Mouse (Mus musculus) heart, embryonic 11.5 days (tissue): ENCODE data around the gene Ovch2. TPM values are rescaled to one million over a fixed set of nuclear protein-coding genes. Genes with fewer than 3 reads are reported as not detected.
"Not testable (repeated sequence)": the region's sequence is repeated elsewhere in the genome, so short reads cannot be mapped to it uniquely, and the experiment has no call there.

Experiments
- ATAC-seq: fragments of 200-750 bp; cut with Nextera tagmentation; replicated peaks from 2 replicates; pipeline ENCODE4 v1.8.0; 2017; ENCODE audit warnings: moderate library complexity; ENCODE audit not compliant: insufficient number of reproducible peaks, low FRiP score, low TSS enrichment
- H3K27ac ChIP-seq: fragments of 300-500 bp; sonication (generic); 2 replicates; pipeline ENCODE4 v1.5.1; 2014; ENCODE audit warnings: mild to moderate bottlenecking, low read depth, low read length
- H3K27me3 ChIP-seq: fragments of 300-500 bp; sonication (generic); 2 replicates; pipeline ENCODE4 v1.6.1; 2014; ENCODE audit warnings: mild to moderate bottlenecking, low read length, mixed read lengths; ENCODE audit not compliant: control insufficient read depth, insufficient read depth
- H3K36me3 ChIP-seq: fragments of 300-500 bp; sonication (generic); 2 replicates; pipeline ENCODE4 v1.6.1; 2014; ENCODE audit warnings: mild to moderate bottlenecking, low read length, moderate library complexity, mixed read lengths; ENCODE audit not compliant: control insufficient read depth, insufficient read depth
- H3K4me1 ChIP-seq: fragments of 300-500 bp; sonication (generic); 2 replicates; pipeline ENCODE4 v1.6.1; 2014; ENCODE audit warnings: low read length; ENCODE audit not compliant: control insufficient read depth, insufficient read depth
- H3K4me2 ChIP-seq: fragments of 300-500 bp; sonication (generic); 2 replicates; pipeline ENCODE4 v1.6.1; 2014; ENCODE audit warnings: mild to moderate bottlenecking, moderate library complexity
- H3K4me3 ChIP-seq: fragments of 300-500 bp; sonication (generic); 2 replicates; pipeline ENCODE4 v1.5.1; 2014; ENCODE audit warnings: low read depth, low read length
- H3K9ac ChIP-seq: fragments of 300-500 bp; sonication (generic); 2 replicates; pipeline ENCODE4 v1.6.1; 2014; ENCODE audit warnings: mild to moderate bottlenecking, low read depth, low read length, moderate library complexity
- H3K9me3 ChIP-seq: fragments of 300-500 bp; sonication (generic); replicated peaks from 2 replicates; pipeline ENCODE4 v1.6.1; 2016; ENCODE audit warnings: low read length; ENCODE audit not compliant: control insufficient read depth
- WGBS: fragments of 180-500 bp; shearing (Covaris S2); extraction: QIAGEN DNeasy Blood & Tissue Kit; methylation state at CpG from one replicate; pipeline ENCODE4 v1.1.7; 2014; ENCODE audit not compliant: insufficient replicate concordance; 5-methylcytosine and 5-hydroxymethylcytosine counted together
- polyA plus RNA-seq: library from polyadenylated mRNA; unstranded; fragments of >200 nt; fragmentation: Nextera tagmentation; extraction: Ambion mirVana; gene quantifications from 2 replicates; pipeline ENCODE4 v1.2.1, GENCODE M21; 2014

The Ovch2 gene
- polyA plus RNA-seq, result not detected in 2 replicates

- H3K9ac ChIP-seq, result no peak within 1 kb of the TSS
- no peak for ATAC-seq
- H3K27ac ChIP-seq, result no peak within 1 kb of the TSS
- no peak within 1 kb of the TSS for H3K4me2 ChIP-seq
- no peaks in the 10 kb centered on the region for H3K9me3 ChIP-seq
- no peaks in the 10 kb centered on the region for H3K4me1 ChIP-seq
- WGBS, result 76% methylated on average over 2 of the region's 2 CpGs
- H3K4me3 ChIP-seq, result no peak within 1 kb of the TSS
- H3K27me3 ChIP-seq, result no peaks in the 10 kb centered on the region
- no peaks in the 10 kb centered on the region for H3K36me3 ChIP-seq
These were observed at the start of gene Ovch2 for GRCm38 (mm10) chr7:107801108-107801507. Ovch2 (minus strand) TSS chr7:107801208.

GRCm38 (mm10) chr7:107847390-107847789 lies 46.4 kb upstream of the Ovch2 start, which contains the start of gene Olfr470:
Olfr470 (minus strand) TSS chr7:107847490.
- not testable (repeated sequence) for H3K4me1 ChIP-seq, H3K9me3 ChIP-seq, ATAC-seq, H3K27ac ChIP-seq, H3K36me3 ChIP-seq, H3K4me3 ChIP-seq, H3K27me3 ChIP-seq, H3K4me2 ChIP-seq, H3K9ac ChIP-seq
- WGBS, result 68% methylated on average over 1 of the region's 1 CpGs

GRCm38 (mm10) chr7:107841719-107842118 lies 40.7 kb upstream of the Ovch2 start:
- H3K4me3 ChIP-seq, result no peak overlapping the region
- no peak overlapping the region for H3K27ac ChIP-seq
- 63% methylated on average over 1 of the region's 1 CpGs for WGBS
- no peaks in the 10 kb centered on the region for H3K27me3 ChIP-seq
- H3K4me2 ChIP-seq, result no peak overlapping the region
- H3K4me1 ChIP-seq, result no peaks in the 10 kb centered on the region
- no peaks in the 10 kb centered on the region for H3K9me3 ChIP-seq
- H3K9ac ChIP-seq, result no peak overlapping the region
- ATAC-seq, result no peak
- no peaks in the 10 kb centered on the region for H3K36me3 ChIP-seq

- not testable (repeated sequence) for H3K27ac ChIP-seq, H3K9me3 ChIP-seq, ATAC-seq, H3K9ac ChIP-seq, H3K4me1 ChIP-seq, H3K36me3 ChIP-seq, H3K27me3 ChIP-seq, H3K4me3 ChIP-seq, H3K4me2 ChIP-seq
These were observed 24.4 kb upstream of the Ovch2 start, which contains the start of gene Olfr469 for GRCm38 (mm10) chr7:107825441-107825840. Olfr469 (minus strand) TSS chr7:107825541.

- not testable (repeated sequence) for H3K9ac ChIP-seq, H3K36me3 ChIP-seq, H3K9me3 ChIP-seq, H3K4me2 ChIP-seq, H3K27me3 ChIP-seq, H3K27ac ChIP-seq, H3K4me3 ChIP-seq, ATAC-seq, H3K4me1 ChIP-seq
- WGBS, result 68% methylated on average over 2 of the region's 2 CpGs
These were observed 22.9 kb upstream of the Ovch2 start for GRCm38 (mm10) chr7:107823867-107824266.

GRCm38 (mm10) chr7:107819442-107819841 lies 18.4 kb upstream of the Ovch2 start:
- Histone ChIP-seq H3K27ac (no peak overlapping the region), H3K36me3 (no peaks in the 10 kb centered on the region)

GRCm38 (mm10) chr7:107811963-107812362 lies 11.0 kb upstream of the Ovch2 start, which contains the start of gene Olfr467:
Olfr467 (plus strand) TSS chr7:107812263.
- ATAC-seq, result no peak
- Histone ChIP-seq H3K9ac (no peak within 1 kb of the TSS), H3K9me3 (no peaks in the 10 kb centered on the region), H3K4me1 (no peaks in the 10 kb centered on the region), H3K27ac (no peak within 1 kb of the TSS), H3K4me2 (no peak within 1 kb of the TSS), H3K36me3 (no peaks in the 10 kb centered on the region), H3K4me3 (no peak within 1 kb of the TSS), H3K27me3 (no peaks in the 10 kb centered on the region)

More at GRCm38 (mm10) chr7:107819442-107819841, 18.4 kb upstream of the Ovch2 start:
- Histone ChIP-seq H3K9ac (no peak overlapping the region), H3K4me3 (no peak overlapping the region), H3K4me1 (no peaks in the 10 kb centered on the region), H3K27me3 (no peaks in the 10 kb centered on the region), H3K4me2 (no peak overlapping the region), H3K9me3 (no peaks in the 10 kb centered on the region)
- no peak for ATAC-seq

- H3K4me3 ChIP-seq, result no peak overlapping the region
- no peaks in the 10 kb centered on the region for H3K36me3 ChIP-seq
- H3K9ac ChIP-seq, result no peak overlapping the region
- H3K4me1 ChIP-seq, result no peaks in the 10 kb centered on the region
- ATAC-seq, result no peak
- no peaks in the 10 kb centered on the region for H3K27me3 ChIP-seq
- no peak overlapping the region for H3K4me2 ChIP-seq
- H3K9me3 ChIP-seq, result no peaks in the 10 kb centered on the region
- WGBS, result 74% methylated on average over 3 of the region's 3 CpGs
- H3K27ac ChIP-seq, result no peak overlapping the region
These were observed 1.1 kb upstream of the Ovch2 start for GRCm38 (mm10) chr7:107802138-107802537.

GRCm38 (mm10) chr7:107796500-107796899 lies 4.5 kb downstream of the Ovch2 start:
- H3K4me2 ChIP-seq, result no peak overlapping the region
- no peak overlapping the region for H3K27ac ChIP-seq
- ATAC-seq, result no peak
- H3K9me3 ChIP-seq, result no peaks in the 10 kb centered on the region
- WGBS, result 81% methylated on average over 2 of the region's 2 CpGs
- H3K27me3 ChIP-seq, result no peaks in the 10 kb centered on the region
- no peak overlapping the region for H3K4me3 ChIP-seq
- no peak overlapping the region for H3K9ac ChIP-seq
- H3K4me1 ChIP-seq, result no peaks in the 10 kb centered on the region
- H3K36me3 ChIP-seq, result no peaks in the 10 kb centered on the region
